22 mouse cellular contexts compared by ENCODE assay signal in the genomic region with DNA sequence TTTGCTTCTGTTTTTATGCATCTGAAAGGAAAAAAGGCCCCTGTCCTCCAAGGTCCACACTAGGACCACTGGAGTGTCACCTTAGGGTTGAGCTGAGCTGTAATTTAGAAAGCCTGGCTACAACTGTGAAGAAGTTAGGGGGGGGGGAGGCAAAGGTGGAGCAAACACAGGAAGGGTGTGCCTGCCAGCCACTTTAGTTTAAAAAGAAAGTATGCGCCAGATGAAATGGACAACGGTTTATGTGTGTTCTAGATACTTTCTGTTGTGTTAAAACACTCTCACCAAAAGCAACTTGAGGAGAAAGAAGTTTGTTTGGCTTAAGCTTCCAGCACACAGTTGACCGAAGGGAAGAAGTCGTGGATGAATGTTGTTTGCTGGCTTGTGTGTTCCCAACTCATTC. TPM values are rescaled to one million over a fixed set of nuclear protein-coding genes. Genes with fewer than 3 reads are reported as not detected.
DNase-seq lines count a peak whose midpoint lies in the region; ATAC-seq and TF ChIP-seq lines count a peak whose summit lies in the region.
"Had no signal": no experiment of that assay in that cellular context is flagged by ENCODE, and none has a peak within 500 bp of the region (broad histone marks: within the 10 kb centered on the region; RNA-seq: fewer than 3 reads in every experiment).

No protein-coding gene starts in this region.

- H3K36me3 ChIP-seq in intestine, embryonic 15.5 days: no peaks in the 10 kb centered on the region
- no peaks in the 10 kb centered on the region for H3K36me3 ChIP-seq in intestine, postnatal 0 days (ENCODE audit: control insufficient read depth, insufficient read depth)
- no peaks in the 10 kb centered on the region for H3K36me3 ChIP-seq in ES-Bruce4 (ENCODE audit: control insufficient read depth, insufficient read depth, low read length, poor library complexity, severe bottlenecking)
- H3K36me3 ChIP-seq: embryonic facial prominence, embryonic 15.5 days; forebrain, embryonic 10.5 days; heart, embryonic 13.5 days; hindbrain, embryonic 15.5 days had no signal

- H3K27me3 ChIP-seq in intestine, embryonic 15.5 days (replicated peaks): no peaks in the 10 kb centered on the region
- H3K27me3 ChIP-seq in intestine, postnatal 0 days (replicated peaks; ENCODE audit: control insufficient read depth, insufficient read depth, low read length): no peaks in the 10 kb centered on the region
- H3K27me3 ChIP-seq in ES-Bruce4 (ENCODE audit: control insufficient read depth, insufficient read depth, low read length, poor library complexity, severe bottlenecking): no peaks in the 10 kb centered on the region
- H3K27me3 ChIP-seq: embryonic facial prominence, embryonic 15.5 days; heart, embryonic 13.5 days; hindbrain, embryonic 15.5 days had no signal

- peak; percentile 72 for DNase-seq in ZHBTc4 (ENCODE audit: low read depth, low spot score)
- peak; percentile 17 to 53 for DNase-seq in natural killer cell, adult 2 months (ENCODE audit: low spot score in 2 of 2)
- DNase-seq in kidney, postnatal 14 days: no peak
- DNase-seq in left cerebral cortex, adult 8-10 months (ENCODE audit: low spot score in 2 of 2): no peak
- no peak for DNase-seq in cerebellum, postnatal 36 days
- DNase-seq: adrenal gland, adult 8-10 months; adrenal gland, postnatal 36 days; B cell, adult 2 months; cerebellum, adult 2 months; cerebellum, postnatal 10 days; embryo, embryonic 11 days; gastrocnemius, adult 2 months; gastrocnemius, postnatal 25 days; heart, postnatal 36 days had no signal

- no peak overlapping the region for H3K9ac ChIP-seq in intestine, embryonic 15.5 days
- H3K9ac ChIP-seq in intestine, postnatal 0 days (ENCODE audit: low read depth, low read length): no peak overlapping the region
- H3K9ac ChIP-seq in ES-Bruce4 (ENCODE audit: low read depth, poor library complexity, severe bottlenecking): 0 out of 2 replicates have a peak overlapping the region, but pooled peaks have one; percentile 18
- H3K9ac ChIP-seq: embryonic facial prominence, embryonic 15.5 days; heart, embryonic 13.5 days; hindbrain, embryonic 15.5 days had no signal

- TF ChIP-seq POLR2A in ES-Bruce4 (IDR thresholded peaks at IDR 0.05; ENCODE audit: insufficient read depth, low read length): no peak

- no peaks in the 10 kb centered on the region for H3K4me1 ChIP-seq in intestine, embryonic 15.5 days (replicated peaks)
- H3K4me1 ChIP-seq in intestine, postnatal 0 days (replicated peaks; ENCODE audit: control insufficient read depth, insufficient read depth, low read length): no peaks in the 10 kb centered on the region
- peaks cover 3% of the 10 kb centered on the region for H3K4me1 ChIP-seq in ES-Bruce4 (ENCODE audit: control insufficient read depth, insufficient read depth, low read length)
- H3K4me1 ChIP-seq: embryonic facial prominence, embryonic 15.5 days; hindbrain, embryonic 15.5 days had no signal

- H3K4me2 ChIP-seq in intestine, embryonic 15.5 days (replicated peaks): no peak overlapping the region
- no peak overlapping the region for H3K4me2 ChIP-seq in intestine, postnatal 0 days (replicated peaks; ENCODE audit: low read depth)
- H3K4me2 ChIP-seq: embryonic facial prominence, embryonic 15.5 days; heart, embryonic 13.5 days; hindbrain, embryonic 15.5 days had no signal

- TF ChIP-seq EP300 in ES-Bruce4 (IDR thresholded peaks at IDR 0.05; ENCODE audit: insufficient read depth, low read depth, low read length): peak; percentile 85

- ATAC-seq in intestine, embryonic 15.5 days: 0 out of 2 replicates have a peak, but pooled peaks have one; percentile 3
- no peak for ATAC-seq in intestine, postnatal 0 days

- no peak overlapping the region for H3K4me3 ChIP-seq in intestine, embryonic 15.5 days (replicated peaks)
- no peak overlapping the region for H3K4me3 ChIP-seq in intestine, postnatal 0 days (ENCODE audit: low read depth, low read length)
- H3K4me3 ChIP-seq in ES-Bruce4 (ENCODE audit: low read depth, low read length): no peak overlapping the region
- H3K4me3 ChIP-seq: embryonic facial prominence, embryonic 15.5 days; erythroblast, embryonic 14.5 days; forebrain, embryonic 10.5 days; gastrocnemius, adult 2 months; heart, embryonic 13.5 days; hindbrain, embryonic 15.5 days had no signal

- no peak overlapping the region for H3K27ac ChIP-seq in intestine, embryonic 15.5 days
- H3K27ac ChIP-seq in intestine, postnatal 0 days (ENCODE audit: low read depth, low read length): no peak overlapping the region
- H3K27ac ChIP-seq in ES-Bruce4 (ENCODE audit: insufficient read depth, low read length): peak overlapping the region; percentile 97
- H3K27ac ChIP-seq: embryonic facial prominence, embryonic 15.5 days; forebrain, embryonic 10.5 days; gastrocnemius, adult 2 months; heart, embryonic 13.5 days; hindbrain, embryonic 15.5 days had no signal

- H3K9me3 ChIP-seq in intestine, embryonic 15.5 days: no peaks in the 10 kb centered on the region
- no peaks in the 10 kb centered on the region for H3K9me3 ChIP-seq in intestine, postnatal 0 days (ENCODE audit: control insufficient read depth)
- no peaks in the 10 kb centered on the region; the same call in 1 of the 2 replicates for H3K9me3 ChIP-seq in ES-Bruce4 (replicated peaks; ENCODE audit: control insufficient read depth, insufficient read depth, low read length, poor library complexity, severe bottlenecking)
- H3K9me3 ChIP-seq: embryonic facial prominence, embryonic 15.5 days; forebrain, embryonic 10.5 days; heart, embryonic 13.5 days; hindbrain, embryonic 15.5 days had no signal

- no peak for TF ChIP-seq CTCF in intestine, postnatal 0 days (IDR thresholded peaks at IDR 0.05; ENCODE audit: low read depth)
- TF ChIP-seq CTCF in ES-Bruce4 (IDR thresholded peaks at IDR 0.05; ENCODE audit: low read depth, low read length): no peak

- 74% methylated on average over 4 of the region's 4 CpGs for WGBS in intestine, embryonic 15.5 days
- 71% methylated on average over 4 of the region's 4 CpGs for WGBS in intestine, postnatal 0 days

RNA-seq across cellular contexts. Expression of a gene that starts 30.6 kb away (rescaled TPM):
- 1,494 and 1,747 TPM in 2 replicates for polyA plus RNA-seq in intestine, embryonic 15.5 days (2015; fragmentation: Nextera tagmentation; extraction: Ambion mirVana)
- 922 and 974 TPM in 2 replicates for polyA plus RNA-seq in intestine, postnatal 0 days (2015; fragmentation: Nextera tagmentation; extraction: Ambion mirVana)
- polyA plus RNA-seq in ES-Bruce4 (2011; ENCODE audit: insufficient read depth, insufficient read length, low read depth, missing spikeins): 629 and 682 TPM in 2 replicates
- total RNA-seq in left cerebral cortex, adult 8-10 months (2022): 100 to 1,000 TPM; 174 to 188 (median 180) TPM

RNA-seq across cellular contexts. Expression of a gene that starts 33.8 kb away (rescaled TPM):
- 13.5 and 14.0 TPM in 2 replicates for polyA plus RNA-seq in intestine, embryonic 15.5 days (2015; fragmentation: Nextera tagmentation; extraction: Ambion mirVana)
- 10.6 and 11.1 TPM in 2 replicates for polyA plus RNA-seq in intestine, postnatal 0 days (2015; fragmentation: Nextera tagmentation; extraction: Ambion mirVana)
- 9.3 and 10.5 TPM in 2 replicates for polyA plus RNA-seq in ES-Bruce4 (2011; ENCODE audit: insufficient read depth, insufficient read length, low read depth, missing spikeins)
- total RNA-seq in left cerebral cortex, adult 8-10 months (2022): 10 to 100 TPM; 43.6 to 53.5 (median 47.1) TPM

Comparison
In these comparisons a context has a peak if more than half of its experiments do, and no peak if none do; other contexts are left out.
1. DNase-seq: peak in ZHBTc4 (single experiment) and natural killer cell, adult 2 months (2 of 2); none in kidney, postnatal 14 days (single experiment), left cerebral cortex, adult 8-10 months (0 of 2) and cerebellum, postnatal 36 days (0 of 2).